Mouse (Mus musculus): ENCODE measurements around the gene Sco1.

DNA sequence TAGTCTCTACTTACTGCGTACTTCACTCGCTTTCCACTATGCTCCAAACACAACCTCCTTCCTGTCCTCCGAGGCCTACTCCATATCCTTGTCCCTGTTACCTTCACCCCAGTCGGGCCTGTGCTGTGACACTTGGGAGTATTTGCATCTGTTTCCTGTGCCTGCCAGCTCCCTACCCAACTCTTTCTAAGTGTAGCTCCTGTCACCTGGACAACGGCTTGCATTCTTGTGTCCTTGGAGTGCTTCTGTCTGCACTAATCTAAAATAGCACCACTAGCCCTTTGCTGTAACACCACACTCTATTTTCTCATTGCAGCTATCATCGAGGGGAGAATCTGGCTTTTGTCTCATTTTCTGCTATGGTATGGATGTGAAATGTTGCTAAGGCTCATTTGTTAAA is 12.0 kb upstream of the Sco1 start:
- TF ChIP-seq CTCF (IDR thresholded peaks at IDR 0.05; ENCODE audit: insufficient read depth, low read length) (no peak), POLR2A (IDR thresholded peaks at IDR 0.05; ENCODE audit: borderline replicate concordance, extremely low read depth, low read depth, low read length) (no peak)
